Mouse (Mus musculus) kidney, embryonic 16.5 days (tissue): ENCODE results near the gene Slc35f3. TPM values are rescaled to one million over a fixed set of nuclear protein-coding genes. Genes with fewer than 3 reads are reported as not detected.

Experiments
- ATAC-seq: fragments of 200-750 bp; cut with Nextera tagmentation; 2 replicates; pipeline ENCODE4 v1.8.0; 2017; ENCODE audit warnings: moderate TSS enrichment; ENCODE audit not compliant: low FRiP score, low TSS enrichment
- H3K27ac ChIP-seq: fragments of 300-500 bp; sonication (generic); 2 replicates; pipeline ENCODE4 v1.5.1; 2014; ENCODE audit warnings: low read length
- H3K27me3 ChIP-seq: fragments of 300-500 bp; sonication (generic); 2 replicates; pipeline ENCODE4 v1.6.1; 2014; ENCODE audit warnings: low read length, control low read depth, mixed read lengths; ENCODE audit not compliant: insufficient read depth
- H3K36me3 ChIP-seq: fragments of 300-500 bp; sonication (generic); 2 replicates; pipeline ENCODE4 v1.6.1; 2014; ENCODE audit warnings: low read length, control low read depth, mixed read lengths; ENCODE audit not compliant: insufficient read depth
- H3K4me1 ChIP-seq: fragments of 300-500 bp; sonication (generic); 2 replicates; pipeline ENCODE4 v1.6.1; 2014; ENCODE audit warnings: low read length, control low read depth, mixed read lengths; ENCODE audit not compliant: insufficient read depth
- H3K4me2 ChIP-seq: fragments of 300-500 bp; sonication (generic); replicated peaks from 2 replicates; pipeline ENCODE4 v1.6.1; 2014; ENCODE audit warnings: low read depth, low read length
- H3K4me3 ChIP-seq: fragments of 300-500 bp; sonication (generic); 2 replicates; pipeline ENCODE4 v1.5.1; 2014; ENCODE audit warnings: mild to moderate bottlenecking, low read length
- H3K9ac ChIP-seq: fragments of 300-500 bp; sonication (generic); replicated peaks from 2 replicates; pipeline ENCODE4 v1.6.1; 2014; ENCODE audit warnings: low read length
- H3K9me3 ChIP-seq: fragments of 300-500 bp; sonication (generic); 2 replicates; pipeline ENCODE4 v1.6.1; 2016; ENCODE audit warnings: low read length, control low read depth
- WGBS: fragments of 180-500 bp; shearing (Covaris S2); extraction: QIAGEN DNeasy Blood & Tissue Kit; methylation state at CpG from one replicate; pipeline ENCODE4 v1.1.7; 2014; 5-methylcytosine and 5-hydroxymethylcytosine counted together
- polyA plus RNA-seq: library from polyadenylated mRNA; unstranded; fragments of >200 nt; fragmentation: Nextera tagmentation; extraction: Ambion mirVana; gene quantifications from 2 replicates; pipeline ENCODE4 v1.2.1, GENCODE M21; 2015

Gene Slc35f3
- polyA plus RNA-seq, 1 experiment from 2014 or later, result 0.82 TPM

- H3K36me3 ChIP-seq, result no peaks in the 10 kb centered on the region
- 62% methylated on average over 4 of the region's 4 CpGs for WGBS
- 0 out of 2 replicates have a peak, but pooled peaks cover 3% of the 10 kb centered on the region for H3K27me3 ChIP-seq
- no peak overlapping the region for H3K4me2 ChIP-seq
- H3K4me1 ChIP-seq, result no peaks in the 10 kb centered on the region
- no peak for ATAC-seq
- no peaks in the 10 kb centered on the region for H3K9me3 ChIP-seq
- H3K4me3 ChIP-seq, result no peak overlapping the region
- H3K9ac ChIP-seq, result no peak overlapping the region
- H3K27ac ChIP-seq, result no peak overlapping the region
Measured at GRCm38 (mm10) chr8:126273066-126273465, 25.3 kb upstream of the Slc35f3 start.

DNA sequence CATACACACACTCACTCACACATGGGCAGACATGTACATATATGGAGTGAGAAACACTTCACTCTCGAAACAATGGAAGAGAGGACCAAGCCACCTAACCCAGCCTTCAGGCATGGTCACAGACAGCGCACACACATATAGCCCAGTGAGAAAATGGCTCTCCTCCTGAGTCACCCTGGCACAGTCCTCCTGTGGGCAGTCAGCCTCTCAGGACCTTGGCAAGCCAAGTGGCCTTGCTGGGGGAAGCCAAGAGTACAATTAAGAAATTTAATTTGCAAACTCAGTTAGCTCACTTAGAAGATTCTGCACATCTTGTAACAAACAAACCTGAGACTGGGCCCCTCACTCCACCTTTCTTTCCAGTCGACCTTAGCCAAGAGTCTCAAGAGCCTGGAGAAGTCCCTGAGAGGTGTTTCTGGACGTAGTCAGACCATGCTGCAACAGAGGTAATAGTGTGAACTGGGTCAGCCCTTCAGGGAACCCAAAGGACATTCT is 23.4 kb upstream of the Slc35f3 start:
- 65% methylated on average over 4 of the region's 4 CpGs for WGBS

GRCm38 (mm10) chr8:126275886-126276285 is 22.5 kb upstream of the Slc35f3 start:
- H3K9me3 ChIP-seq, result no peaks in the 10 kb centered on the region
- no peaks in the 10 kb centered on the region for H3K4me1 ChIP-seq
- no peak overlapping the region for H3K4me2 ChIP-seq
- no peak overlapping the region for H3K9ac ChIP-seq
- H3K36me3 ChIP-seq, result no peaks in the 10 kb centered on the region
- 0 out of 2 replicates have a peak, but pooled peaks cover 3% of the 10 kb centered on the region for H3K27me3 ChIP-seq
- ATAC-seq, result no peak
- no peak overlapping the region for H3K4me3 ChIP-seq
- H3K27ac ChIP-seq, result no peak overlapping the region
- 82% methylated on average over 4 of the region's 4 CpGs for WGBS

More for the DNA sequence above, 23.4 kb upstream of the Slc35f3 start:
- ATAC-seq, result no peak
- Histone ChIP-seq H3K4me1 (no peaks in the 10 kb centered on the region), H3K9ac (no peak overlapping the region), H3K4me3 (no peak overlapping the region), H3K36me3 (no peaks in the 10 kb centered on the region), H3K9me3 (no peaks in the 10 kb centered on the region), H3K27me3 (0 out of 2 replicates have a peak, but pooled peaks cover 3% of the 10 kb centered on the region), H3K27ac (no peak overlapping the region), H3K4me2 (no peak overlapping the region)

- no peaks in the 10 kb centered on the region for H3K9me3 ChIP-seq
- H3K36me3 ChIP-seq, result no peaks in the 10 kb centered on the region
- 77% methylated on average over 10 of the region's 10 CpGs for WGBS
- no peaks in the 10 kb centered on the region for H3K4me1 ChIP-seq
- H3K27ac ChIP-seq, result no peak overlapping the region
- H3K27me3 ChIP-seq, result no peaks in the 10 kb centered on the region
- H3K9ac ChIP-seq, result no peak overlapping the region
- H3K4me2 ChIP-seq, result no peak overlapping the region
- ATAC-seq, result no peak
- no peak overlapping the region for H3K4me3 ChIP-seq
Measured at GRCm38 (mm10) chr8:126291951-126292350, 6.4 kb upstream of the Slc35f3 start.

DNA sequence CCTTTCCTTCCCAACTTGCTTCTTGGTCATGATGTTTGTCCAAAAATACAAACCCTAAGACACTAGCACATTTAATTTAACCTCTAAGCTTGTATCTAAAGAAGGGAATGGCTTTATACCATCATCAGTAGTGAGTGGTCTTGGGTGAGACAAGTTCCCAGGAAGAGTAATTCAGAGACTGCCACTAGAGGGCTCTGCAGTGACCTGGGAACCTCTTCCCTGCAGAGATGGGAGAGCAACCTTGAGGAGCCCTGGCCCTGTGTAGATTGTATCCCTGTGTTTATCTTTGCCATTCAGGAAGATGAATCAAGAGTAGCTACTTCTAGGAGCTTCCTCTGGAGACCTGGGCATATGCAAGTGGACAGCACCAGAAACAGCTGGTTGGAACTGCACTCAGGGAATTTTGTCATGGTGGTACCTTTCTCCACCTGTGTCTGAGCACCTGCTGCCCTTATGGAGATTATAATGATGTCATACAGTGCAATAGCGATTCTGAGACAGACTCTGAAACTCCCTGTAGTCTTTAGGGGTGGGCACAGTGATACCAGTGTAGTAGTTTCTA is 993 bp upstream of the Slc35f3 start:
- ATAC-seq, result no peak

DNA sequence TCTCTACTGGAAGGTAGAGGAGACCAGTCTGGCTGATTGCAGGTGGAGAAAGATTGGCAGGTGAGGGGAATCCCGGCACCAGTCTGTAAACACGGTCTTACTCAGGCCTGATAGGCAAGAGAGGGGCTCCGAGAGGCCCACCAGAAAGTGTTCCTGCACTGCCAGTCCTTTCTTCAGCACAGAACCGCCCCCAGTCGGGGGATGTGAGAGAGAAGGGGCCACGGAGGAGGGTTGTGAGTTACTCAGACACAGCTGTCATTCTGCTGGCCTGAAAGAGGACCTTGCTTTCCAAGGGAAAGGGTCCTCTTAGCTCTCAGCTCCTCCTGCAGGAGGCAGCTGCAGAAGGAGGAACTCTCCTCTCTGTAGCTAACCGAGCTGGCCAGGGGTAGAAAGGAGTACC is 975 bp downstream of the Slc35f3 start:
- H3K4me3 ChIP-seq, result no peak overlapping the region
- no peak for ATAC-seq
- 21% methylated on average over 7 of the region's 7 CpGs for WGBS
- no peaks in the 10 kb centered on the region for H3K36me3 ChIP-seq
- H3K9me3 ChIP-seq, result no peaks in the 10 kb centered on the region
- H3K27ac ChIP-seq, result no peak overlapping the region
- peaks cover 23% of the 10 kb centered on the region for H3K27me3 ChIP-seq
- H3K9ac ChIP-seq, result no peak overlapping the region
- peaks cover 14% of the 10 kb centered on the region; the same call in 1 of the 2 replicates for H3K4me1 ChIP-seq
- peak overlapping the region; percentile 95; the same call in 1 of the 2 replicates for H3K4me2 ChIP-seq

More for the DNA sequence above, 993 bp upstream of the Slc35f3 start:
- peaks cover 14% of the 10 kb centered on the region; the same call in 1 of the 2 replicates for H3K4me1 ChIP-seq
- no peaks in the 10 kb centered on the region for H3K36me3 ChIP-seq
- WGBS, result 16% methylated on average over 1 of the region's 1 CpGs
- no peak overlapping the region for H3K9ac ChIP-seq
- no peak overlapping the region for H3K4me2 ChIP-seq
- no peaks in the 10 kb centered on the region for H3K9me3 ChIP-seq
- peaks cover 23% of the 10 kb centered on the region for H3K27me3 ChIP-seq
- no peak overlapping the region for H3K4me3 ChIP-seq
- no peak overlapping the region for H3K27ac ChIP-seq

GRCm38 (mm10) chr8:126300350-126300749 is 2.0 kb downstream of the Slc35f3 start:
- no peak overlapping the region for H3K4me2 ChIP-seq

DNA sequence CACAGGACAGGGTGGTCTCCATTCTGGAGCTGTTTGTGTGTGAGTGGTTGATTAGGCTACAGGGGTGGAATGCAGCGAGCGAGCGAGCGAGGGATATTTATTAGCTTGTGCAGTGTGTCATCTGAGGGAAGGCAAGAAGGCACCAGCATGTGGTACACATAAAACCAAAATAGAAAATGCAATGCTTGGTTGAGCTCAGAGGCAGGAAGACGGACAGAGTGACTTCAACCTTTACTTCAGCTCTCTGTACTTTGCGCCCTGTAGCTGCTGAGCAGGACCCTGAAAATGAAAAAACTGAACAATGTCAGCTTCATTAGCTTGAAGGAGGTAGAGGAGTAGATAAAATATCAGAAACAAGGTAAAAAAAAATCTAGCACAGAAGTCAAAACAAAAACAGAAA is 3.2 kb downstream of the Slc35f3 start:
- Histone ChIP-seq H3K9me3 (no peaks in the 10 kb centered on the region), H3K36me3 (no peaks in the 10 kb centered on the region), H3K27me3 (peaks cover 23% of the 10 kb centered on the region), H3K4me3 (no peak overlapping the region), H3K27ac (no peak overlapping the region), H3K4me1 (peaks cover 14% of the 10 kb centered on the region; the same call in 1 of the 2 replicates), H3K9ac (no peak overlapping the region), H3K4me2 (no peak overlapping the region)
- no peak for ATAC-seq
- WGBS, result 46% methylated on average over 6 of the region's 6 CpGs

More at GRCm38 (mm10) chr8:126300350-126300749, 2.0 kb downstream of the Slc35f3 start:
- no peak overlapping the region for H3K9ac ChIP-seq
- no peak for ATAC-seq
- peaks cover 14% of the 10 kb centered on the region; the same call in 1 of the 2 replicates for H3K4me1 ChIP-seq
- no peak overlapping the region for H3K4me3 ChIP-seq
- 86% methylated on average over 5 of the region's 5 CpGs for WGBS
- H3K36me3 ChIP-seq, result no peaks in the 10 kb centered on the region
- peaks cover 23% of the 10 kb centered on the region for H3K27me3 ChIP-seq
- no peak overlapping the region for H3K27ac ChIP-seq
- H3K9me3 ChIP-seq, result no peaks in the 10 kb centered on the region

- no peaks in the 10 kb centered on the region for H3K36me3 ChIP-seq
- 88% methylated on average over 9 of the region's 9 CpGs for WGBS
- no peaks in the 10 kb centered on the region for H3K4me1 ChIP-seq
- no peak overlapping the region for H3K27ac ChIP-seq
- no peak overlapping the region for H3K9ac ChIP-seq
- no peak overlapping the region for H3K4me2 ChIP-seq
- H3K27me3 ChIP-seq, result no peaks in the 10 kb centered on the region
- H3K9me3 ChIP-seq, result no peaks in the 10 kb centered on the region
- ATAC-seq, result no peak
- no peak overlapping the region for H3K4me3 ChIP-seq
Measured at GRCm38 (mm10) chr8:126307164-126307563, 8.8 kb downstream of the Slc35f3 start.

DNA sequence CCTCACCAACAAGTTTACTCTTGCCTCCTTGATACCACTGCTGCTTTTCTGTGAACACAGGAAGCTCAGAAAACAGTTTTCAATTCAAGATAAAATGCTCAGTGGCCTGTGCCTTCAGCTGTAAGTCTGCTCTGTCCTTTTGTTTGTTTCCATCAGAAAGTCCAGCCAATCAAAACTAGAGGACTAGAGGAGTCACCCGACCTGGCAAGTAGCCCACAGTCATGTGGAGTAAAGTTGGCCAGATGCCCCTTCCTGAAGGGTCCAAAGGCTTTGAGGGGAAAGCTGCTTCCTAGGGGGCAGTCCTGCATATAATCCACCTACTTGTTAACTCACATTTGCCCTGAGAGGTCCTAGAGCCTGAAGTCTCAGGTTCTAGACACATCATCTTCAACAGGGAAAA is 10.7 kb downstream of the Slc35f3 start:
- whole genome bisulfite sequencing, result 22% methylated on average over 1 of the region's 1 CpGs
- ATAC-seq, result 0 out of 2 replicates have a peak, but pooled peaks have one; percentile 35
- Histone ChIP-seq H3K9me3 (no peaks in the 10 kb centered on the region), H3K9ac (no peak overlapping the region), H3K36me3 (no peaks in the 10 kb centered on the region), H3K4me1 (no peaks in the 10 kb centered on the region), H3K27me3 (no peaks in the 10 kb centered on the region), H3K4me2 (no peak overlapping the region), H3K4me3 (no peak overlapping the region), H3K27ac (no peak overlapping the region)
